Mouse (Mus musculus) heart, embryonic 14.5 days (tissue): ENCODE data around the gene Gm12830. TPM values are rescaled to one million over a fixed set of nuclear protein-coding genes. Genes with fewer than 3 reads are reported as not detected.

Source experiments
- ATAC-seq: fragments of 200-750 bp; cut with Nextera tagmentation; 2 replicates; pipeline ENCODE4 v1.8.0; 2017; ENCODE audit warnings: low read depth, moderate TSS enrichment; ENCODE audit not compliant: insufficient number of reproducible peaks, insufficient read depth, low FRiP score
- H3K27ac ChIP-seq, 2 experiments: fragments of 200-500 bp in 1 of 2; fragments of 300-500 bp in 1 of 2; sonication (generic) in 1 of 2; replicated peaks in 1 of 2; 2 replicates each; pipeline ENCODE4 v1.5.1; 2012 to 2014; ENCODE audit warnings: low read depth in 2 of 2, low read length in 2 of 2, control low read depth in 1 of 2, mild to moderate bottlenecking in 1 of 2, mixed read lengths in 1 of 2; ENCODE audit not compliant: control insufficient read depth in 1 of 2, insufficient read depth in 1 of 2
- H3K27me3 ChIP-seq: fragments of 300-500 bp; sonication (generic); 2 replicates; pipeline ENCODE4 v1.6.1; 2014; ENCODE audit warnings: mild to moderate bottlenecking, low read length, control low read depth; ENCODE audit not compliant: control insufficient read depth, insufficient read depth
- H3K36me3 ChIP-seq: fragments of 300-500 bp; sonication (generic); 2 replicates; pipeline ENCODE4 v1.6.1; 2014; ENCODE audit warnings: mild to moderate bottlenecking, control low read depth, low read length, mixed read lengths; ENCODE audit not compliant: control insufficient read depth, insufficient read depth
- H3K4me1 ChIP-seq, 2 experiments: fragments of 200-500 bp in 1 of 2; fragments of 300-500 bp in 1 of 2; sonication (generic) in 1 of 2; 2 replicates each; pipeline ENCODE4 v1.6.1; 2012 to 2014; ENCODE audit warnings: low read length in 2 of 2, control low read depth in 1 of 2, mixed read lengths in 1 of 2; ENCODE audit not compliant: control insufficient read depth in 2 of 2, insufficient read depth in 2 of 2
- H3K4me2 ChIP-seq: fragments of 300-500 bp; sonication (generic); 2 replicates; pipeline ENCODE4 v1.6.1; 2014; ENCODE audit warnings: mild to moderate bottlenecking, low read length
- H3K4me3 ChIP-seq, 2 experiments: fragments of 200-500 bp in 1 of 2; fragments of 300-500 bp in 1 of 2; sonication (generic) in 1 of 2; 2 replicates each; pipeline ENCODE4 v1.5.1; 2012 to 2014; ENCODE audit warnings: low read length in 2 of 2, mild to moderate bottlenecking in 2 of 2, control low read depth in 1 of 2, low read depth in 1 of 2, moderate library complexity in 1 of 2; ENCODE audit not compliant: control insufficient read depth in 1 of 2, insufficient read depth in 1 of 2
- H3K9ac ChIP-seq: fragments of 300-500 bp; sonication (generic); 2 replicates; pipeline ENCODE4 v1.6.1; 2014; ENCODE audit warnings: mild to moderate bottlenecking, low read length
- H3K9me3 ChIP-seq: fragments of 300-500 bp; sonication (generic); 2 replicates; pipeline ENCODE4 v1.6.1; 2016; ENCODE audit warnings: low read length, control low read depth; ENCODE audit not compliant: control insufficient read depth
- WGBS: fragments of 180-500 bp; shearing (Covaris S2); extraction: QIAGEN DNeasy Blood & Tissue Kit; methylation state at CpG from one replicate; pipeline ENCODE4 v1.1.7; 2014; 5-methylcytosine and 5-hydroxymethylcytosine counted together
- polyA plus RNA-seq: library from polyadenylated mRNA; unstranded; fragments of >200 nt; fragmentation: Nextera tagmentation; extraction: Ambion mirVana; gene quantifications from 2 replicates; pipeline ENCODE4 v1.2.1, GENCODE M21; 2014

Gm12830 gene
- polyA plus RNA-seq, 1 experiment from 2014 or later: not detected

- 56% methylated on average over 3 of the region's 3 CpGs for WGBS
- no peak overlapping the region for H3K4me2 ChIP-seq
- no peak for ATAC-seq
Measured at GRCm38 (mm10) chr4:114905501-114905900, 84.0 kb downstream of the Gm12830 start.

More at GRCm38 (mm10) chr4:114905501-114905900, 84.0 kb downstream of the Gm12830 start:
- no peak overlapping the region for H3K9ac ChIP-seq
- no peaks in the 10 kb centered on the region for H3K36me3 ChIP-seq
- peaks cover 3 to 6% of the 10 kb centered on the region in 2 experiments; a peak in 3 of 4 replicates for H3K4me1 ChIP-seq
- H3K27me3 ChIP-seq: peaks cover 97% of the 10 kb centered on the region
- H3K27ac ChIP-seq: no peak overlapping the region
- H3K9me3 ChIP-seq: no peaks in the 10 kb centered on the region
- no peak overlapping the region for H3K4me3 ChIP-seq

Other genes with a start within 250 kb of the Gm12830 start
- gene Foxd2, start 87.2 kb downstream of the Gm12830 start, polyA plus RNA-seq: not detected in 2 replicates
- gene Foxe3, start 104.3 kb downstream of the Gm12830 start, polyA plus RNA-seq: not detected in 2 replicates
- gene Cmpk1, start 165.5 kb downstream of the Gm12830 start, polyA plus RNA-seq: 59.4 and 64.8 TPM in 2 replicates
- gene Stil, start 178.4 kb downstream of the Gm12830 start, polyA plus RNA-seq: 9.8 and 11.1 TPM in 2 replicates
- gene Tal1, start 234.7 kb downstream of the Gm12830 start, polyA plus RNA-seq: 1.5 and 2.8 TPM in 2 replicates